In genomic region chr14:34867266-34867665, GRCm38 (mm10) we compare ENCODE assay signal across 8 mouse cellular contexts. TPM values are rescaled to one million over a fixed set of nuclear protein-coding genes. Genes with fewer than 3 reads are reported as not detected.
A peak's percentile ranks its signal among the peaks of the same experiment; 100 is the strongest.
DNase-seq lines count a peak whose midpoint lies in the region; ATAC-seq lines count a peak whose summit lies in the region.

No protein-coding gene starts in this region.

- no peaks in the 10 kb centered on the region for H3K36me3 ChIP-seq in heart, embryonic 12.5 days

- no peak overlapping the region for H3K4me3 ChIP-seq in heart, embryonic 12.5 days

- H3K4me1 ChIP-seq in heart, embryonic 12.5 days (replicated peaks): no peaks in the 10 kb centered on the region

- no peak overlapping the region for H3K27ac ChIP-seq in heart, embryonic 12.5 days (ENCODE audit: poor library complexity, severe bottlenecking)

- WGBS in heart, embryonic 12.5 days: 17% methylated on average over 5 of the region's 5 CpGs

- DNase-seq in heart, postnatal 10 days: peak; percentile 46 to 72
- DNase-seq in urinary bladder, postnatal 14 days (ENCODE audit: low spot score): peak; percentile 32
- no peak for DNase-seq in urinary bladder, adult 2 months (ENCODE audit: low spot score)
- peak; percentile 84 for DNase-seq in kidney, postnatal 10 days
- no peak for DNase-seq in layer of hippocampus, postnatal 36 days
- DNase-seq in spleen, postnatal 36 days (ENCODE audit: low spot score in 2 of 2): no peak

- no peak for ATAC-seq in heart, embryonic 12.5 days (ENCODE audit: insufficient number of reproducible peaks, low FRiP score)
- no peak for ATAC-seq in megakaryocyte, adult 5-6 weeks (ENCODE audit: poor library complexity, severe bottlenecking)

- 0 out of 2 replicates have a peak, but pooled peaks cover 6% of the 10 kb centered on the region for H3K27me3 ChIP-seq in heart, embryonic 12.5 days (replicated peaks)

- no peak overlapping the region for H3K4me2 ChIP-seq in heart, embryonic 12.5 days

- no peak overlapping the region for H3K9ac ChIP-seq in heart, embryonic 12.5 days

- H3K9me3 ChIP-seq in heart, embryonic 12.5 days (replicated peaks): no peaks in the 10 kb centered on the region

- intact Hi-C loops in heart, postnatal 10 days (cut with DNase I): no loop called here

RNA-seq across cellular contexts. Expression of gene Grid1, which starts 47.4 kb away (rescaled TPM):
- total RNA-seq in heart, postnatal 10 days (2021): not detected
- polyA plus RNA-seq in heart, embryonic 12.5 days (2016; fragmentation: Nextera tagmentation; extraction: Ambion mirVana): 0.44 and 0.51 TPM in 2 replicates
- polyA plus RNA-seq in urinary bladder, adult 2 months (2012; rRNA removed): 0.07 and 0.16 TPM in 2 replicates
- not detected in 2 replicates for total RNA-seq in megakaryocyte, adult 5-6 weeks (2015)
- total RNA-seq in megakaryocyte, adult 5-6 weeks (2017): not detected in 2 replicates
- 10 to 100 TPM; 51.7 to 53.4 TPM for total RNA-seq in layer of hippocampus, postnatal 36 days (2021)

Comparison
In these comparisons a context has a peak if more than half of its experiments do, and no peak if none do; other contexts are left out.
1. DNase-seq: peak in heart, postnatal 10 days (2 of 2), urinary bladder, postnatal 14 days (single experiment) and kidney, postnatal 10 days (single experiment); none in urinary bladder, adult 2 months (single experiment), layer of hippocampus, postnatal 36 days (0 of 2) and spleen, postnatal 36 days (0 of 2).
2. RNA of gene Grid1, which starts 47.4 kb away (total RNA-seq): 51.7 to 53.4 TPM in layer of hippocampus, postnatal 36 days; not detected in heart, postnatal 10 days and not detected in megakaryocyte, adult 5-6 weeks; every median in the first group is over 10 times any median in the second.